Mouse (Mus musculus) embryonic facial prominence, embryonic 14.5 days (tissue): ENCODE results near the gene Lig3. TPM values are rescaled to one million over a fixed set of nuclear protein-coding genes. Genes with fewer than 3 reads are reported as not detected.

Experiments used
- ATAC-seq: fragments of 200-750 bp; cut with Nextera tagmentation; 2 replicates; pipeline ENCODE4 v1.8.0; 2017; ENCODE audit warnings: low read depth, moderate number of reproducible peaks, moderate TSS enrichment
- DNase-seq: peaks from one replicate; pipeline ENCODE4 v3.0.0-alpha.2; 2015; ENCODE audit warnings: low spot score
- H3K27ac ChIP-seq: fragments of 300-500 bp; sonication (generic); replicated peaks from 2 replicates; pipeline ENCODE4 v1.5.1; 2014; ENCODE audit warnings: low read depth, mild to moderate bottlenecking, low read length, moderate library complexity
- H3K27me3 ChIP-seq: fragments of 300-500 bp; sonication (generic); replicated peaks from 2 replicates; pipeline ENCODE4 v1.6.1; 2014; ENCODE audit warnings: low read length; ENCODE audit not compliant: control insufficient read depth, insufficient read depth
- H3K36me3 ChIP-seq: fragments of 300-500 bp; sonication (generic); 2 replicates; pipeline ENCODE4 v1.6.1; 2014; ENCODE audit warnings: low read length, mixed read lengths; ENCODE audit not compliant: control insufficient read depth, insufficient read depth
- H3K4me1 ChIP-seq: fragments of 300-500 bp; sonication (generic); 2 replicates; pipeline ENCODE4 v1.6.1; 2014; ENCODE audit warnings: antibody characterized with exemption, low read length; ENCODE audit not compliant: control insufficient read depth, insufficient read depth
- H3K4me2 ChIP-seq: fragments of 300-500 bp; sonication (generic); 2 replicates; pipeline ENCODE4 v1.6.1; 2014; ENCODE audit warnings: low read depth, mild to moderate bottlenecking, low read length, moderate library complexity, mixed read lengths
- H3K4me3 ChIP-seq: fragments of 300-500 bp; sonication (generic); 2 replicates; pipeline ENCODE4 v1.5.1; 2014; ENCODE audit warnings: low read depth, mild to moderate bottlenecking, low read length
- H3K9ac ChIP-seq: fragments of 300-500 bp; sonication (generic); 2 replicates; pipeline ENCODE4 v1.6.1; 2014; ENCODE audit warnings: low read depth, mild to moderate bottlenecking, low read length, moderate library complexity, mixed read lengths
- H3K9me3 ChIP-seq: fragments of 300-500 bp; sonication (generic); 2 replicates; pipeline ENCODE4 v1.6.1; 2016; ENCODE audit warnings: low read length; ENCODE audit not compliant: control insufficient read depth
- WGBS: fragments of 180-500 bp; shearing (Covaris S2); extraction: QIAGEN DNeasy Blood & Tissue Kit; methylation state at CpG from one replicate; pipeline ENCODE4 v1.1.7; 2014; 5-methylcytosine and 5-hydroxymethylcytosine counted together
- polyA plus RNA-seq: library from polyadenylated mRNA; unstranded; fragments of >200 nt; fragmentation: Nextera tagmentation; extraction: Ambion mirVana; gene quantifications from 2 replicates; pipeline ENCODE4 v1.2.1, GENCODE M21; 2014

Gene Lig3
- polyA plus RNA-seq, 1 experiment from 2014 or later = 34.2 TPM

GRCm38 (mm10) chr11:82847571-82848000 lies 66.7 kb downstream of the Lig3 start:
- H3K9ac ChIP-seq = no peak overlapping the region
- H3K36me3 ChIP-seq = no peaks in the 10 kb centered on the region
- 42% methylated on average over 6 of the region's 6 CpGs for WGBS
- H3K4me3 ChIP-seq = no peak overlapping the region
- no peaks in the 10 kb centered on the region for H3K27me3 ChIP-seq
- H3K9me3 ChIP-seq = no peaks in the 10 kb centered on the region
- H3K27ac ChIP-seq = no peak overlapping the region
- peaks cover 5% of the 10 kb centered on the region for H3K4me1 ChIP-seq
- no peak overlapping the region; the same call in 1 of the 2 replicates for H3K4me2 ChIP-seq
- no peak for DNase-seq
- ATAC-seq = no peak

GRCm38 (mm10) chr11:82850259-82850658 lies 69.4 kb downstream of the Lig3 start:
- no peak for DNase-seq
- H3K4me3 ChIP-seq = no peak overlapping the region
- no peaks in the 10 kb centered on the region for H3K36me3 ChIP-seq
- H3K27me3 ChIP-seq = no peaks in the 10 kb centered on the region
- peaks cover 5% of the 10 kb centered on the region for H3K4me1 ChIP-seq
- no peak overlapping the region for H3K27ac ChIP-seq
- no peak for ATAC-seq
- no peak overlapping the region for H3K9ac ChIP-seq
- 52% methylated on average over 5 of the region's 5 CpGs for WGBS
- no peaks in the 10 kb centered on the region for H3K9me3 ChIP-seq
- no peak overlapping the region for H3K4me2 ChIP-seq

GRCm38 (mm10) chr11:82852115-82852514 lies 71.2 kb downstream of the Lig3 start:
- DNase-seq = no peak
- no peaks in the 10 kb centered on the region; the same call in 1 of the 2 replicates for H3K4me1 ChIP-seq
- H3K36me3 ChIP-seq = no peaks in the 10 kb centered on the region
- 86% methylated on average over 11 of the region's 11 CpGs for WGBS
- H3K9ac ChIP-seq = no peak overlapping the region
- no peak overlapping the region for H3K4me3 ChIP-seq
- no peaks in the 10 kb centered on the region for H3K9me3 ChIP-seq
- no peak overlapping the region for H3K4me2 ChIP-seq
- no peak for ATAC-seq
- H3K27me3 ChIP-seq = no peaks in the 10 kb centered on the region
- H3K27ac ChIP-seq = no peak overlapping the region

GRCm38 (mm10) chr11:82852540-82852939 lies 71.6 kb downstream of the Lig3 start:
- Histone ChIP-seq H3K4me2 (no peak overlapping the region), H3K27me3 (no peaks in the 10 kb centered on the region), H3K36me3 (no peaks in the 10 kb centered on the region), H3K27ac (no peak overlapping the region), H3K9ac (no peak overlapping the region), H3K4me3 (no peak overlapping the region), H3K9me3 (no peaks in the 10 kb centered on the region), H3K4me1 (no peaks in the 10 kb centered on the region; the same call in 1 of the 2 replicates)
- DNase-seq (no peak), ATAC-seq (no peak)
- 79% methylated on average over 10 of the region's 10 CpGs for WGBS

- Histone ChIP-seq H3K4me1 (no peaks in the 10 kb centered on the region; the same call in 1 of the 2 replicates), H3K36me3 (no peaks in the 10 kb centered on the region), H3K9me3 (no peaks in the 10 kb centered on the region), H3K4me2 (no peak overlapping the region), H3K27ac (no peak overlapping the region), H3K27me3 (no peaks in the 10 kb centered on the region), H3K4me3 (no peak overlapping the region), H3K9ac (no peak overlapping the region)
- DNase-seq = no peak
- ATAC-seq = no peak
- WGBS = 86% methylated on average over 7 of the region's 7 CpGs
Observed at GRCm38 (mm10) chr11:82852958-82853357, 72.0 kb downstream of the Lig3 start.

Other genes starting within 250 kb of the Lig3 start
- 0.33 and 0.43 TPM in 2 replicates for gene Cct6b, start 16.8 kb upstream of the Lig3 start, polyA plus RNA-seq
- gene Zfp830, start 16.8 kb upstream of the Lig3 start, polyA plus RNA-seq = 29.7 and 31.6 TPM in 2 replicates
- 9.7 and 10.2 TPM in 2 replicates for gene Rffl, start 90.1 kb downstream of the Lig3 start, polyA plus RNA-seq
- 14.5 and 15.0 TPM in 2 replicates for gene Rad51d, start 109.5 kb downstream of the Lig3 start, polyA plus RNA-seq
- gene Fndc8, start 111.0 kb downstream of the Lig3 start, polyA plus RNA-seq = 0.30 and 0.47 TPM in 2 replicates
- gene Nle1, start 127.3 kb downstream of the Lig3 start, polyA plus RNA-seq = 24.3 and 30.7 TPM in 2 replicates
- 37.1 and 44.5 TPM in 2 replicates for gene Unc45b, start 129.4 kb downstream of the Lig3 start, polyA plus RNA-seq
- gene Slfn5, start 170.2 kb downstream of the Lig3 start, polyA plus RNA-seq = 2.4 and 3.9 TPM in 2 replicates
- gene Slfn9, start 210.7 kb downstream of the Lig3 start, polyA plus RNA-seq = 16.6 and 17.1 TPM in 2 replicates
- gene Slfn8, start 239.7 kb downstream of the Lig3 start, polyA plus RNA-seq = 1.0 and 1.4 TPM in 2 replicates